Mouse (Mus musculus) hindbrain, embryonic 11.5 days (tissue): ENCODE measurements around the gene Filip1. TPM values are rescaled to one million over a fixed set of nuclear protein-coding genes. Genes with fewer than 3 reads are reported as not detected.

Source experiments
- ATAC-seq: fragments of 200-750 bp; cut with Nextera tagmentation; 2 replicates; pipeline ENCODE4 v1.8.0; 2017; ENCODE audit warnings: mild to moderate bottlenecking, moderate TSS enrichment, moderate library complexity; ENCODE audit not compliant: low FRiP score
- DNase-seq: peaks from one replicate; pipeline ENCODE4 v3.0.0-alpha.2; 2015; ENCODE audit warnings: low spot score
- H3K27ac ChIP-seq: fragments of 300-500 bp; sonication (generic); 2 replicates; pipeline ENCODE4 v1.5.1; 2014; ENCODE audit warnings: mild to moderate bottlenecking, low read depth, low read length
- H3K27me3 ChIP-seq: fragments of 300-500 bp; sonication (generic); 2 replicates; pipeline ENCODE4 v1.6.1; 2014; ENCODE audit warnings: mild to moderate bottlenecking, low read length, moderate library complexity, mixed read lengths; ENCODE audit not compliant: control insufficient read depth, insufficient read depth
- H3K36me3 ChIP-seq: fragments of 300-500 bp; sonication (generic); 2 replicates; pipeline ENCODE4 v1.6.1; 2014; ENCODE audit warnings: mild to moderate bottlenecking, low read length, moderate library complexity, mixed read lengths; ENCODE audit not compliant: control insufficient read depth, insufficient read depth
- H3K4me1 ChIP-seq: fragments of 300-500 bp; sonication (generic); replicated peaks from 2 replicates; pipeline ENCODE4 v1.6.1; 2014; ENCODE audit warnings: low read length, mixed read lengths; ENCODE audit not compliant: control insufficient read depth, insufficient read depth
- H3K4me2 ChIP-seq: fragments of 300-500 bp; sonication (generic); replicated peaks from 2 replicates; pipeline ENCODE4 v1.6.1; 2014; ENCODE audit warnings: mild to moderate bottlenecking, low read depth, low read length
- H3K4me3 ChIP-seq: fragments of 300-500 bp; sonication (generic); 2 replicates; pipeline ENCODE4 v1.5.1; 2014; ENCODE audit warnings: low read depth, low read length
- H3K9ac ChIP-seq: fragments of 300-500 bp; sonication (generic); 2 replicates; pipeline ENCODE4 v1.6.1; 2014; ENCODE audit warnings: low read depth, low read length
- H3K9me3 ChIP-seq: fragments of 300-500 bp; sonication (generic); 2 replicates; pipeline ENCODE4 v1.6.1; 2016; ENCODE audit warnings: low read length; ENCODE audit not compliant: control insufficient read depth
- WGBS: fragments of 180-500 bp; shearing (Covaris S2); extraction: QIAGEN DNeasy Blood & Tissue Kit; methylation state at CpG from one replicate; pipeline ENCODE4 v1.1.7; 2014; 5-methylcytosine and 5-hydroxymethylcytosine counted together
- polyA plus RNA-seq: library from polyadenylated mRNA; unstranded; fragments of >200 nt; fragmentation: Nextera tagmentation; extraction: Ambion mirVana; gene quantifications from 2 replicates; pipeline ENCODE4 v1.2.1, GENCODE M21; 2014

Gene Filip1
- polyA plus RNA-seq, 1 experiment from 2014 or later, result 5.6 TPM

DNA sequence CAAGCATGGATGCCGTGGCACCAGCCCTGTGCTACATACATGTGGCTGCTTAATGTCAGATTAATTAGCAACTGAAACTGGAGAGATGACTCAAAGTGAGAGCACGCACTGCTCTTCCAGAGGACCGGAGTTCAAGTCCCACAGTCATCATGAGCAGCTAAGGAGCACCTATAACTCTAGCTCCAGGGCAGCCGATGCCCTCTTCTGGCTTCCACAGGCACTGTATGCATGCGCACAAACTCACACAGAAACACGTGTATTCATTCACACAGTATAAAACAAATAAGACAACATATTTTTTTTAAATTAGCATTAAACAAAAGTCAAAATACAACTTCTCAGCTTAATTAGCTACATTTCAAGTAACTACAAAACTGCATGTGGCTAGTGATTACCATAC, 123.5 kb downstream of the Filip1 start:
- ATAC-seq (0 out of 2 replicates have a peak, but pooled peaks have one; percentile 8), DNase-seq (no peak)
- Histone ChIP-seq H3K4me2 (no peak overlapping the region), H3K9ac (no peak overlapping the region), H3K36me3 (no peaks in the 10 kb centered on the region), H3K27me3 (no peaks in the 10 kb centered on the region), H3K9me3 (no peaks in the 10 kb centered on the region), H3K27ac (no peak overlapping the region), H3K4me3 (no peak overlapping the region), H3K4me1 (no peaks in the 10 kb centered on the region)
- 83% methylated on average over 6 of the region's 6 CpGs for WGBS

GRCm38 (mm10) chr9:79885244-79886210, 127.1 kb downstream of the Filip1 start:
- ATAC-seq, result no peak

DNA sequence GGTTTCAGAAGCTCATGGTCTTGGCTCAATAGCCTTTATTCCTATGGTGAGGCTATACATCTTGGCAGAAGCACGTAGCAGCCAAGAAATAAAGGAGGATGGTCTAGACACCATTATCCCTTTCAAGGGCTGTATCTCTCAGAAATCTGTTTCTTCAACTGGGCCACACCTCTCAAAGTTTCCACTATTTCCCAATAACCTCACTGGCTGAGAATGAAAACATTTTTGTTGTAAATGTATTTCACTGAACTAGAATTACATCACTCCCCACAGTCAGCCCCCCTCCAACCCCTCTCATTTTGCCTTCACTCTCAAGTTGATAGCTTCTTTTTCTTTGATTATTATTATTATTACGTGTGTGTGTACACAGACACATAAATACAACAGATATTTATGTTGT, 129.5 kb downstream of the Filip1 start:
- 78% methylated on average over 2 of the region's 2 CpGs for WGBS
- no peak for DNase-seq

More at GRCm38 (mm10) chr9:79885244-79886210, 127.1 kb downstream of the Filip1 start:
- no peaks in the 10 kb centered on the region for H3K4me1 ChIP-seq
- DNase-seq, result no peak
- H3K36me3 ChIP-seq, result no peaks in the 10 kb centered on the region
- H3K27ac ChIP-seq, result no peak overlapping the region
- WGBS, result 85% methylated on average over 11 of the region's 11 CpGs
- no peak overlapping the region for H3K4me2 ChIP-seq
- no peaks in the 10 kb centered on the region for H3K9me3 ChIP-seq
- H3K27me3 ChIP-seq, result no peaks in the 10 kb centered on the region
- no peak overlapping the region for H3K9ac ChIP-seq
- no peak overlapping the region for H3K4me3 ChIP-seq

DNA sequence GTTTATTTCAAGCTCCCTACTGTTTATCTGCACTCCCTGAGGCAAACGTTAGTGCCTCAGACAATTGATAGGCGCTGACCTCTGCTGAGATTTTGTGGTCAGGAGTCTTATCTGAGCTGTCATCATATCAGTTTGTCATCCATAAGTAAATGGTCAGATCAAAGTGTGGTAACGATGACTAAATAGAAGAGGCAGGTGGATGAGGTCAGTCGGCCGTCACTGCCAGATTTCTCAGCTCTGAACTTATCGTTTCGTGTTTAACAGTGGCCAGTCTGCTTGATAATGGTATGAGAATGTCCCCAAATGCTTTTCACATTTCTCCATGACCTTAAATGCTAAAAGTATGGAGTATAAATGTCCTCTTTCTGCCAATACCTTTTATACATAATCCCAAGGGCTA, 132.6 kb downstream of the Filip1 start:
- no peaks in the 10 kb centered on the region for H3K27me3 ChIP-seq
- no peaks in the 10 kb centered on the region for H3K9me3 ChIP-seq
- no peak overlapping the region for H3K4me2 ChIP-seq
- ATAC-seq, result no peak
- DNase-seq, result no peak
- WGBS, result 79% methylated on average over 7 of the region's 7 CpGs
- peaks cover 3% of the 10 kb centered on the region; the same call in 1 of the 2 replicates for H3K4me1 ChIP-seq
- H3K4me3 ChIP-seq, result no peak overlapping the region
- H3K36me3 ChIP-seq, result no peaks in the 10 kb centered on the region
- H3K9ac ChIP-seq, result no peak overlapping the region
- no peak overlapping the region for H3K27ac ChIP-seq

More for the DNA sequence above, 129.5 kb downstream of the Filip1 start:
- H3K27me3 ChIP-seq, result no peaks in the 10 kb centered on the region
- no peaks in the 10 kb centered on the region for H3K36me3 ChIP-seq
- H3K4me3 ChIP-seq, result no peak overlapping the region
- ATAC-seq, result no peak
- no peak overlapping the region for H3K9ac ChIP-seq
- no peaks in the 10 kb centered on the region for H3K4me1 ChIP-seq
- no peaks in the 10 kb centered on the region for H3K9me3 ChIP-seq
- no peak overlapping the region for H3K27ac ChIP-seq
- H3K4me2 ChIP-seq, result no peak overlapping the region

- H3K4me2 ChIP-seq, result no peak overlapping the region; the same call in 1 of the 2 replicates
- 0 out of 2 replicates have a peak overlapping the region, but pooled peaks have one; percentile 19 for H3K9ac ChIP-seq
- no peaks in the 10 kb centered on the region for H3K27me3 ChIP-seq
These were observed 137.0 kb downstream of the Filip1 start for GRCm38 (mm10) chr9:79875522-79876131.

GRCm38 (mm10) chr9:79872598-79872997, 140.1 kb downstream of the Filip1 start:
- DNase-seq (peak; percentile 24), ATAC-seq (peak; percentile 53)
- 13% methylated on average over 2 of the region's 2 CpGs for WGBS
- Histone ChIP-seq H3K9me3 (no peaks in the 10 kb centered on the region), H3K4me3 (no peak overlapping the region), H3K9ac (no peak overlapping the region), H3K27me3 (no peaks in the 10 kb centered on the region), H3K27ac (no peak overlapping the region), H3K36me3 (no peaks in the 10 kb centered on the region), H3K4me1 (peaks cover 5% of the 10 kb centered on the region; the same call in 1 of the 2 replicates), H3K4me2 (no peak overlapping the region)

More at GRCm38 (mm10) chr9:79875522-79876131, 137.0 kb downstream of the Filip1 start:
- H3K9me3 ChIP-seq, result no peaks in the 10 kb centered on the region
- no peaks in the 10 kb centered on the region for H3K36me3 ChIP-seq
- peaks cover 5% of the 10 kb centered on the region; the same call in 1 of the 2 replicates for H3K4me1 ChIP-seq
- 0 out of 2 replicates have a peak overlapping the region, but pooled peaks have one; percentile 13 for H3K27ac ChIP-seq
- WGBS, result 55% methylated on average over 20 of the region's 20 CpGs
- H3K4me3 ChIP-seq, result no peak overlapping the region
- DNase-seq (no peak), ATAC-seq (peak; percentile 60; the same call in 1 of the 2 replicates)

DNA sequence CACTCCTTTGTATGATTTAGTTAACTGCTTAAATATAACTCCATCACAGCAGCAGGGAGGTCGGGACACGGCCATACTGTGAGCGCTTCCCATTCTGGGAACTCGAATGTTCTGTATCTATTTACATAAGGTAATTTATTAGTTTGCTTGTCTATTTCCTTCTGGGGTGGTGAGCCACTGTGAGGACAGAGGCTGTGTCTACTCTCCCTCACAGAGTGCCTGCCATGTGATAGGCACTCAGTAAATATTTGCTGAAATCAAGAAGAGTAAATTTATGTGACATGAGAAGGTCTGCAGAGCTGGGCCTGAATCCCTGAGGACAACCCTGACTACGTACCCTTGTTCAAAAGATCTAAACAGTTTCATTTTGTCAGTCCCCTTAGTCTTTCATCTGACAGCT, 143.1 kb downstream of the Filip1 start:
- no peaks in the 10 kb centered on the region for H3K27me3 ChIP-seq
- ATAC-seq, result no peak
- H3K9ac ChIP-seq, result no peak overlapping the region

DNA sequence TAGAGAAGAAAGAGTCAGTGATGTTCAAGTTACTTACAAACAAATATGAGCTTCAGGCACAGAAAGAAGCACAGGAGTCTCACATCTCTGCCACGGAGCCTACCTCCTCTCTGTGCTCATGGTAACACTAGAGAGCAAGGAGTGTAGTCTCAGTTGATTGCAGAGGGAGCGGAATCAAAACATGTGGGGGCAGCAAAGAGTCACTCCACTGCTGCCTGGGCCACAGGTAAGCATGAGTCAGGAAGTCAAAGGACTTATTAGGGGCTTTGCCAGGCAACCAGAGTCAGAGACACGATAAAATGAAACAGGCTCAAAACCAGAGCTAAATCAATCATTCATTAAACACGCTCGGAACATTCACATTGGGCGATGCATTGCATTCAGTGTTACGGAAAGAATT, 146.7 kb downstream of the Filip1 start:
- 75% methylated on average over 7 of the region's 7 CpGs for WGBS

More for the DNA sequence above, 143.1 kb downstream of the Filip1 start:
- Histone ChIP-seq H3K9me3 (no peaks in the 10 kb centered on the region), H3K4me3 (no peak overlapping the region), H3K4me2 (no peak overlapping the region), H3K4me1 (peaks cover 2% of the 10 kb centered on the region; the same call in 1 of the 2 replicates), H3K27ac (no peak overlapping the region), H3K36me3 (no peaks in the 10 kb centered on the region)
- DNase-seq, result no peak
- 70% methylated on average over 5 of the region's 5 CpGs for WGBS

More for the DNA sequence above, 146.7 kb downstream of the Filip1 start:
- Histone ChIP-seq H3K9me3 (no peaks in the 10 kb centered on the region), H3K4me3 (no peak overlapping the region), H3K27ac (no peak overlapping the region), H3K36me3 (no peaks in the 10 kb centered on the region), H3K9ac (no peak overlapping the region), H3K4me2 (no peak overlapping the region), H3K27me3 (no peaks in the 10 kb centered on the region), H3K4me1 (no peaks in the 10 kb centered on the region)
- ATAC-seq (no peak), DNase-seq (no peak)
